Mouse (Mus musculus) embryonic fibroblast, embryonic 13.5 days (primary cell): ENCODE measurements at regions not wholly inside any gene's neighbourhood (a gene's known extent, or its start where the extent isn't known, plus 50 kb on each side); places are given as distances from the start of the nearest gene placed in this dataset.

Source experiments
- CTCF ChIP-seq: IDR thresholded peaks from 2 replicates; pipeline ENCODE4 v1.5.1; 2011; ENCODE audit warnings: mild to moderate bottlenecking, control low read depth, low read length, moderate library complexity, borderline replicate concordance; ENCODE audit not compliant: insufficient read depth
- POLR2A ChIP-seq: IDR thresholded peaks from 2 replicates; pipeline ENCODE4 v1.6.1; 2011; ENCODE audit warnings: low read depth, mild to moderate bottlenecking, control low read depth, low read length, moderate library complexity

DNA sequence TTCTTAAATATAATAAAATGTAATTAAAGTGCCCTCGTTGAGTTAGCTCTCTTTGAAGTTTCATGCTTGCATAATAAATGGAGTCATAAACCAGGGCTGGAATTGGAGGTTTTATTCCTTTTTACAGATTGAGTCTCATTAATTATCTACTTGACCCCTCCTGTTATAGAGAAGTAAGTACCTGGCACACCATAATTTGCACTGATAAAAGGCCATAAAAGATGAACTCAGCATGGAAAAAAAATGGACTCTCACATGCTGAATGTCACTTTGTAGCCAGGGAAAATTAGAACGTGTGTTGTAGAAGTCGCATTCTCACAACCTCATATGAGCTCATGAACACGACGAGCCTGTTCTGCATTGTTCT is 297.2 kb upstream of the Pik3r1 start:
- TF ChIP-seq POLR2A (no peak), CTCF (no peak)
